Mouse (Mus musculus) right cerebral cortex, postnatal 36 days (tissue): ENCODE data around the gene Camta2.

Experiments
- DNase-seq, 2 experiments: peaks; one replicate each; pipeline ENCODE4 v3.0.0; 2022; ENCODE audit warnings: low spot score in 2 of 2, mixed read lengths in 1 of 2

Camta2 gene

DNA sequence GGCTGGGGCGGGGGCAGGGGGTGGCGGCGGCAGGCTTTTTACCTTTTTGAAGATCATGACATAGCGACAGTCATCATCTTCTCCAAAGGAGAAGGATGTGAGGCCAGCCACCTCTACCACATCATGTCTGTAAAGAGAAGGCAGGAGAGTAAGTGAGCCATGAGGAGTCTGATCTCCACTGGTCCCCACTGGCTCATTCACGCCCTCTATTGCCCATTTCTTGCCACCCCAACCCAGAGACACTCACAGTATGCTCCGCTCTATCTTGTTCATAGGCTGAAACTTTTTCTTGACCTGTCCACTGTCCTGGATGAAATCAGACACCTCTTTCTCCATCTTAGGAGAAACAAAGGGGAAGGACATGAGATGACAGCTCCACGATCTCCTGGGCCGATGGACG, 23.2 kb downstream of the Camta2 start:
- DNase-seq, result no peak

- DNase-seq, result no peak
These were observed 23.9 kb downstream of the Camta2 start for GRCm38 (mm10) chr11:70663957-70664356.

DNA sequence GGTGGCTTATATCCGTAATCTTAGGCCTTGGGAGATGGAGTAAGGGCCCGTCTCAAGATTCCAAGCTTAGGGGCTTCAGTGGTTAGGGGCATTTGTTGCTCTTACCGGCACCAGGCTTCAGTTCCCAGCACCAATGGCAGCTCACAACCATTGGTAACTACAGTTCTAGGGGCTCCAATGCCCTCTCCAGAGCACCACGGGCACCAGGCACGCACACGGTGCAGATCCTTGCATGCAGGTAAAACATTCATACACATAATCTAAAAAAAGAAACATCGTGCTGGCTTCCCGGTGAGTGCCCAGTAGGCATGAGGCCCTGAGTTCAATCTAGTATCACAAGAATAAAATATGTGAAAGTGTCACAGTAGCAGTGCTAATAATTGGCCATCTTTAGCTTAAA, 24.8 kb downstream of the Camta2 start:
- no peak for DNase-seq

DNA sequence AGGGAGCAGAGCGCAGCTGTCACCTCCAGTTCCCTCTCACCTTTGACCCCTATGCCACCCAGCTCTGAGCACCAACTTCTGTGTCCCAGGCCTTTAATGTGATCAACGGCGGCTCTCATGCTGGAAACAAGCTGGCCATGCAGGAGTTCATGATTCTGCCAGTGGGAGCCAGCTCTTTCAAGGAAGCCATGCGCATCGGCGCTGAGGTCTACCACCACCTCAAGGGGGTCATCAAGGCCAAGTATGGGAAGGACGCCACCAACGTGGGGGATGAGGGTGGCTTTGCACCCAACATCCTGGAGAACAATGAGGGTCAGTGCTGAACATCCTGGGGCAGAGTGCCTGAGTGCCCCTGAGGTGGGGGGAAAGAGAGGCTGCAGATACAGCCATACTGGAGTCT, 27.3 kb downstream of the Camta2 start:
- DNase-seq, result no peak

DNA sequence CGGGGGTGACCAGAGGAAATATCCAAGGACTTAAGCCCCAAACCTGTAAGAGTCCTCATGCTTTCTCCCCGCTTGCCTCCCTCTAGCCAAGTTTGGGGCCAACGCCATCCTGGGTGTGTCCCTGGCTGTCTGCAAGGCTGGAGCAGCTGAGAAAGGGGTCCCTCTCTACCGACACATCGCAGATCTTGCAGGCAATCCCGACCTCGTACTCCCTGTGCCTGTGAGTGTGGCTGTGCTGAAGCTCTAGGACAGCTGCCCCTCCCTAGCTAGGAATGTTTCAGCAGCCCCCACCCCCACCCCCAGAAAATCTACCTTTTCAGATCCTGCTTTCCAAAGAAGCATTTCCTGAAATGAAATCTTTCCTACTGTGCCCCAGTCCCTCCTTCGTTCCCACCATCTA, 29.0 kb downstream of the Camta2 start:
- no peak for DNase-seq

DNA sequence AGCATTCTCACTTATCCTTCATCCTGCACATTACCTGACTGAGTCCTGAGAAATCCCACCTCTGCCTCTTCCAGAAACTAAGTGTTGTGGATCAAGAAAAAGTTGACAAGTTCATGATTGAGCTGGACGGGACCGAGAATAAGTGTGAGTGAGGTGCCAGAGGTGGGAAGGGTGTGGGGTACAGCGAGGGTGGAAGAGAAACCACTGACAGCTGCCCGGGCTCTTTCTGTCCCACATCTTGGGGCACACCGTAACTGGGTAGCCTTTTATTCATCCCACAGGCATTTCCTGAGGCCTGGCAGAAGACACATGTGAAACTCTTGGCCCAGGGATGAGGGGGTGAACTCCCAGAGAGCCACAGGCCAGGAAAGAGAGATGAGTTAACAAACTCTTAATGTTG, 29.4 kb downstream of the Camta2 start:
- DNase-seq, result no peak

- no peak for DNase-seq
These were observed 29.9 kb downstream of the Camta2 start for GRCm38 (mm10) chr11:70657991-70658390.

DNA sequence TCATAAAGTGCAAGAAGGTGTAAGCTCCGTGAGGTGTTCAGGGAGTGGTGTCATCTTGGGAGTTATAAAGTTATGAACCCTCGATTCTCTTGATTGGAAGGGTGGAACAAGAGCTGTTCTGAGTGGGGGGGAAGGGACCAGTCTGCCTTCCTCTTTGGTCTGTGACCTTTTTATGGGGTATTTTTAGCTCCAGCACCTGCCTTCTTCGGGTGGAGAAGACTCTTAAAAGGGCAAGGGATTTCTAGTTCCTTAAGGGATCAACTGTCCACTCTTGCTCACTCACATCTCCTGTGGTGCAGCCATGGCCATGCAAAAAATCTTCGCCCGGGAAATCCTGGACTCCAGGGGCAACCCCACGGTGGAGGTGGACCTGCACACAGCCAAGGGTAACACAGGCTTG, 30.3 kb downstream of the Camta2 start:
- no peak for DNase-seq

DNA sequence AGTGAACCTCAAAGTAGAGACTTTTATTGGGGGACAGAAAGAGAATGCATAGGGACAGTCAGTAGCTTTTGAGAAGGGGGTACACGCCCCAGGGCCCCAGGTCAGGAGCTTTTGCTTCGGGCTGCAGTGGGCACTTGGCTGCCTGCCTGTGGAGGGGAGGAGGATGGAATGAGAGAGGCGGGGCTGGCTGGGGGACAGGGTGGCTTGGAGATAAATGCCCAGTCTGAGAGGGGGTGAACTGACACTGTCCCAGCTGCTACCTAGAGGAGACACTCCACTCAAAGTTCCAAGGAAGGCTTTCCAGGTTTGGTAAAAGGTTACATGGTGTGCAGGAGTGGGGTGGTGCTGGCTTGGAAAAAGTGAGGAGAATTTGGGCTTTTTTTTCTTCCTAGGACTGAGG, 30.9 kb downstream of the Camta2 start, which contains the start of gene Eno3:
Gene Eno3, plus strand, starts transcription at position 239 of the 400 bp plus-strand sequence.
- DNase-seq, result no peak

DNA sequence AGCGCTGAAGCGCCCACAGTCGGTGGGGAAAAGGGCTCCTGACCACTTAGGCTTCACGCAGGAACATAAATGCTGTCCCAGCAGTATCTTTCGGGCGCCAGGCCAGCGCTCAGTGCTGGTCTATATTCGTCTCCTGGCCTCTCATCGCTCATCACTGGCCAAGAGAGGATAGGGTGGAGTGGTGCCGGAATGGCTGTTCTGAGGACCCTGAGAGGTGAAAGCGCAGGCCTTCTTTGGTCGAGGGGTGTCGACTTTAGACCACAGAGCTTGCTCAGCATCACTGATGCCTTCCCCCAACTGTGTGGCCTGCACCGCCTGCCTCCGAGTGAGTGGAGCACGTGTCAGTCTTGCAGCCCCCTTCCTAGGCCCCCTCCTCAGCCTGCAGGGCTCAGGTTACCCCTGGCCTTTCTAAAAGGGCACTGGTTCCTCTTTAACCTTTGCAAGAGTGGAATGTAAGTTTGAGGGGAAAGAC, 31.4 kb downstream of the Camta2 start:
- DNase-seq, result no peak

DNA sequence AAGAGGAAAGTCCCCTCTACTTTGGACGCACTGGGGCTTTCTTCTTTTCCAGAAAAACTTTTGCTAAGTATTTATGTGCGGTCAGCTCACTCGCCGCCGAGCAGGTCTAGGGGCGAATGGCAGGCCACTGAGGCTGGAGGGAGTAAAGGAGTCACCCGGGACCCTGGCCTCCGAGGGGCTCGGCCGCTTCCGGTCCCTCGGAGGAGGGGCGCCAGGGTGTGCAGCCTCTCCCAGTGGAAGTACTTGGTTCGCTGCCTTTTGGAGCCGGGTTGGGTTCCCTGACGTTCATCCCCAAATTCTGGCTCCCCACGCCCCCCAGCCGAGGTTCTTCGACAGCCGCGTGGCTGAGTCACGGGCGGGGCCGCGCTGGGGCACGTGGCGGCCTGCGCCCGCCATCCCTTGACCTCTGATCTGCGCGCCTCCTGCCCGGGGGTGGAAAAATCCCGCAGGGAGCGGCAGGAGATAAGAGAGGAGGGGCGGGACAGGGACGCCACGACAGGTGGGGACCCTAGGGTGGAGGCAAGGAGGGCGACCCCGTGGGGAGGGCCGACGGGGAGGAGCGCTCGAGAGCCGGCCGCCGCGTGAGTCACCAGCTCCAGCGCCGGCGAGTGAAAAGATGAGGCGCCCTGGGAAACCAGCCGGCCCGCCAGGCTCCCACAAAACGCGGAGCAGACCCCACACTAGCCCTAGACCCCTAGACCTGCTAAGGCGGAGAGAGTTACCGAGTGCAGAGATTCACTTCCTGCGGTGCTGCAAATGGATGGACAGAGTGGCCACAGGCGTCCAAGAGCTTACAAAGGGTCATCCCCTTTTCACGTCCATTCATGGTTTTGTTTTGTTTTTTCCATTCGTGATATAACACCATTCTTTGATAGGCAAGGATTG, 32.1 kb downstream of the Camta2 start:
- DNase-seq, result no peak

DNA sequence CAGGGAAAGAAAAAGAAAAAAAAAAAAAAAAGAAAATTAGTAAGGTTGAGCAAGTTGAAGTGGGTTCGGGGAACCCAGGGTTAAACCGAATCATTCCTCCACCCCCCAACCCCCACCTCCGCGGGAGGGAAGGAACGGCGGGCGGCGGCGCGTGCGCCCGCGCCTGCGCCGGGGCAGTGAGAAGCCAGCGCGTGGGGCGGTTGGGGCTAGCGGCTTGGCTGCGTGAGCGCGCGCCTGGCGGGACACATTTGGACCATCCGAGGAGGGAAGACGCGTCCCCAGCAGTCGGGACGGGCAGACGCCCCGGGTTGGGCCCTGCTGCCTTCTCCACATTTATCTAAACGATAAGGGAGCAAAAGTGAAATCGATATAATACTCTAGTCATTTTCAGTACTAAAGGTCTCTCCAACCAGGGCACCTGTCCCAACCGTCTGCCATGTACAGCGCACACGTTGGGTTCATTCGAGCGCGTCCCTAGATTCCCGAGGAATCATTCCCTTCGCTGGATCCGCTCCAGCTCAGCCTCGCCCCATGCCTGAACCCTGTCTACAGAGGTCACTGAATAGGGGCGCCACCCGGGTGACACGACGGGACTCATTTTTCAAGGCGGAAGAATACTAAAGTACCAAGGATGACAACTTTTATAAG, 32.9 kb downstream of the Camta2 start:
- DNase-seq, result peak; percentile 59 to 60

GRCm38 (mm10) chr11:70654198-70654922, 33.5 kb downstream of the Camta2 start, which contains the start of gene Pfn1:
Pfn1 (minus strand) TSS chr11:70654644.
- DNase-seq, result peak; percentile 59 to 66

DNA sequence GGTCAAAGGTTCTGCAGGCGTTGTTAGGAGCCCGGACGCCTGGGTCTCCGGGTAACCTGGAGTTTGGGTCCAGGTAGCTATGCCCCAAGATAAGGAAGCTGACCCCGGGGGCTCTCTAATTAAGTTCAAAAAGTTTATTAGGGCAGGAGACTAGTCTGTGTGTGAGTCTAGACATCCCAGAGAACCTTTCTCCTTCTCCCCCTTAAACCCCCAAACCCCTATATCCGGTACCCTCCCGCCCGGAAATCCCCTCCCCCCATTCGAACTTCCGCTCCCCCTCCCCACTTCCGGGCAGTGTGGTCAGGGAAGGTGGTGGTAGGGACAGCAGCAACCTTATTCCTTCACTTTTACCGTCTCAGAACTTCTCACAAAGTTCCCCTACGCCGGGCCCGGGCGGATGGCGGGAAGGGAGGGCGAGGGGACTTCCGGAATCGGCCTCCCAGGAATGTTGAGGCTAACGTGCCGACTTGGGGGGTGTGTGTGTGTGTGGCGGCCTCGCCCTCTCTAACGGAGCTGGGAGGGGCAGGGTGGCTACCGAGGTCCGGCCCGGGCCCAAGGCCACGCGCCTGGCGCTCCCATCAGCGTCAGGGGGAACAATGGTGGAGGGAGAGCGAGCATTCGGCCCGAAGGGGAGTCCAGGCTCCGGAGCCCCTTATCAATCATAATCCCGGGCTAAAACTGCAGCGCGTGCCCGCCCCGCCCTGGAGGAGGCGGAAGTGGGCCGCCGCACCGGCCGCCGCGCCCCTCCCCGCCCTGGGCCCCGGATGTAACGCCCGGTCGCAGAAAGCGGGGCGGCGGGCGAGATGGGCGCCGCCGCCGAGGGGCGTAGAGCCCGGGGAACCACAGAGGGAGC, 34.3 kb downstream of the Camta2 start:
- DNase-seq, result no peak

DNA sequence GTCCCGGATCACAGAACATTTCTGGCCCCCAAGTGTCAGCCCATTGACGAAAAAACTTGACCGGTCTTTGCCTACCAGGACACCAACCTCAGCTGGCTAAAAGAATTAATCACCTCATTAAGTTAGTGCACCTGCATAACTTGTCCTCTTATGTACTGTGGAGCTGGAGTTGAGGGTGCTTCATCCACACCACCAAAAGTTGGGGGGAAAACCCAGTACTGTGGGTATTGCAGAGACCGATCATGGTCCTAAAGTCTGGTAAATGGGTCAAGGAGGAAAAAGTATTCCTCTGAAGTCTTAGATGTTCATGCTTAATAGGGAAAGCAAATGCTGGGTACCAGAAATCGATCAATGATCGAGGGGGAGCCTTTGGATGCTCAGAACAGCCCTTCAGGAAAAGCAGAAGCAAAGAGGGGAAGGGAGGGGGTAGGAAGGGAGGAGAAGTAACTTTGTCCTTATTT, 35.0 kb downstream of the Camta2 start:
- no peak for DNase-seq

DNA sequence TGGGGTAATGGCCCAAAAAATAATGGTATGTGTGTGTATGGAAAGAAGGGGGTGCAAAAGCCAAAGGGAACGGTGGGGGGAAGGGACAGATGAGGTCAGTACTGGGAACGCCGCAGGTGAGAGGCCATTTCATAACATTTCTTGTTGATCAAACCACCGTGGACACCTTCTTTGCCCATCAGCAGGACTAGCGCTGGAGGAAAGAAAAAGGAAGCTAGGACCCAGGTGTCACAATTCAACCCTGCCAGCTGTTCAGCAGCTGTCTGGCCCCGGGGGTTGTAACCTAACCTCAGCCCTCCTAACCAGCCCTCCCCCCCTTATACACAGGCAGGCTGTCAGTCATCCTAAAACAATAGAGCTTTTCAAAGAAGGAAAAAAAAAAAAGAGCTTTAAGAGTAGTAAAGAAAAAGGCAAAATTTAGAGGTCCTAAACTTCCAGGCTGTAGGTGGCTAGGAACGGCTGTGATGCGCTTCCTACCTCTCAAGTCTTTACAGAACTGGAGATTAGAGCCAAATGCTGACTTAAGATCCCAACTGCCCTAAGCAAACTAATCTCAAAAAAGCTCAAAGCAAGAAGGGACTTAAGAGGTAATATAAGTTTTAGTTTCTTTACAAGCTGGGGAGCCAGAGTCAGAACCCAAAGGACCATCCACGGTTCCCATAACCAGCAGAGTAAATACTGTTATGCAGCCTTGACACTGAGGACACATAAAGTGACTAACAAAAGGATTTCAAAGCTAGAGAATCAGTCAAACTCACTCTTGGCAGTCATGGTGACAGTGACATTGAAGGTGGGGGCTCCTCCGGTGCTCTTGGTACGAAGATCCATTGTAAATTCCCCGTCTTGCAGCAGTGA, 35.6 kb downstream of the Camta2 start:
- no peak for DNase-seq

DNA sequence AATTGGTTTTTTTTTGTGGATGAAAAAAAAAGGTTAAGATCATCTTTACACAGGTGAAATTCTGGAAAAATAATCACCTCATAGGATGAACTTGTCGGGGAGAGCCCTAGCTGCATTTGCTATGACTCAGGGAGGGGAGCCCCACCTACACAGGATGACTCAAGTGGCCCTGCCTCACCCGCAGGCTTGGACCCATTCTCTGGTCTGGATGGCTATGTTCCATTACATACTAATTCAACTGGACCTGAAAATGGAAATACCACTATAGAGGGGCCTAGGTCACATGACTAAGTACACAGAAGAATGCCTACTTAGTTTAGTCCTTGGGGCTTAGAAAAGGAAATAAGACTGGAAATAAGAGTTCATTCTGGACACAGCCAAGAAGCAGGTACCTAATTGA, 36.5 kb downstream of the Camta2 start:
- no peak for DNase-seq

GRCm38 (mm10) chr11:70650322-70651175, 37.4 kb downstream of the Camta2 start:
- no peak for DNase-seq

- no peak for DNase-seq
These were observed 38.6 kb downstream of the Camta2 start for GRCm38 (mm10) chr11:70649185-70649734.
